Mouse (Mus musculus) liver, postnatal 0 days (tissue): ENCODE measurements around the gene Ankrd26.
A peak's percentile ranks its signal among the peaks of the same experiment; 100 is the strongest.

Experiments used
- CTCF ChIP-seq: sonication (generic); IDR thresholded peaks from 2 replicates; pipeline ENCODE4 v1.5.1; 2016; ENCODE audit warnings: antibody characterized with exemption, low read depth
- EP300 ChIP-seq: IDR thresholded peaks from 2 replicates; pipeline ENCODE4 v1.6.1; 2016; ENCODE audit warnings: antibody characterized with exemption, low read depth, mild to moderate bottlenecking

GRCm38 (mm10) chr6:118605974-118606373 is 43.9 kb upstream of the Ankrd26 start:
- TF ChIP-seq CTCF, result peak; percentile 40
- TF ChIP-seq EP300, result no peak
